Mouse (Mus musculus) heart, embryonic 14.5 days (tissue): ENCODE measurements around the gene Elovl6. TPM values are rescaled to one million over a fixed set of nuclear protein-coding genes. Genes with fewer than 3 reads are reported as not detected.

ENCODE experiments used
- ATAC-seq: fragments of 200-750 bp; cut with Nextera tagmentation; 2 replicates; pipeline ENCODE4 v1.8.0; 2017; ENCODE audit warnings: low read depth, moderate TSS enrichment; ENCODE audit not compliant: insufficient number of reproducible peaks, insufficient read depth, low FRiP score
- H3K27ac ChIP-seq, 2 experiments: fragments of 200-500 bp in 1 of 2; fragments of 300-500 bp in 1 of 2; sonication (generic) in 1 of 2; replicated peaks in 1 of 2; 2 replicates each; pipeline ENCODE4 v1.5.1; 2012 to 2014; ENCODE audit warnings: low read depth in 2 of 2, low read length in 2 of 2, control low read depth in 1 of 2, mild to moderate bottlenecking in 1 of 2, mixed read lengths in 1 of 2; ENCODE audit not compliant: control insufficient read depth in 1 of 2, insufficient read depth in 1 of 2
- H3K27me3 ChIP-seq: fragments of 300-500 bp; sonication (generic); 2 replicates; pipeline ENCODE4 v1.6.1; 2014; ENCODE audit warnings: mild to moderate bottlenecking, low read length, control low read depth; ENCODE audit not compliant: control insufficient read depth, insufficient read depth
- H3K36me3 ChIP-seq: fragments of 300-500 bp; sonication (generic); 2 replicates; pipeline ENCODE4 v1.6.1; 2014; ENCODE audit warnings: mild to moderate bottlenecking, control low read depth, low read length, mixed read lengths; ENCODE audit not compliant: control insufficient read depth, insufficient read depth
- H3K4me1 ChIP-seq, 2 experiments: fragments of 200-500 bp in 1 of 2; fragments of 300-500 bp in 1 of 2; sonication (generic) in 1 of 2; 2 replicates each; pipeline ENCODE4 v1.6.1; 2012 to 2014; ENCODE audit warnings: low read length in 2 of 2, control low read depth in 1 of 2, mixed read lengths in 1 of 2; ENCODE audit not compliant: control insufficient read depth in 2 of 2, insufficient read depth in 2 of 2
- H3K4me2 ChIP-seq: fragments of 300-500 bp; sonication (generic); 2 replicates; pipeline ENCODE4 v1.6.1; 2014; ENCODE audit warnings: mild to moderate bottlenecking, low read length
- H3K4me3 ChIP-seq, 2 experiments: fragments of 200-500 bp in 1 of 2; fragments of 300-500 bp in 1 of 2; sonication (generic) in 1 of 2; 2 replicates each; pipeline ENCODE4 v1.5.1; 2012 to 2014; ENCODE audit warnings: low read length in 2 of 2, mild to moderate bottlenecking in 2 of 2, control low read depth in 1 of 2, low read depth in 1 of 2, moderate library complexity in 1 of 2; ENCODE audit not compliant: control insufficient read depth in 1 of 2, insufficient read depth in 1 of 2
- H3K9ac ChIP-seq: fragments of 300-500 bp; sonication (generic); 2 replicates; pipeline ENCODE4 v1.6.1; 2014; ENCODE audit warnings: mild to moderate bottlenecking, low read length
- H3K9me3 ChIP-seq: fragments of 300-500 bp; sonication (generic); 2 replicates; pipeline ENCODE4 v1.6.1; 2016; ENCODE audit warnings: low read length, control low read depth; ENCODE audit not compliant: control insufficient read depth
- WGBS: fragments of 180-500 bp; shearing (Covaris S2); extraction: QIAGEN DNeasy Blood & Tissue Kit; methylation state at CpG from one replicate; pipeline ENCODE4 v1.1.7; 2014; 5-methylcytosine and 5-hydroxymethylcytosine counted together
- polyA plus RNA-seq: library from polyadenylated mRNA; unstranded; fragments of >200 nt; fragmentation: Nextera tagmentation; extraction: Ambion mirVana; gene quantifications from 2 replicates; pipeline ENCODE4 v1.2.1, GENCODE M21; 2014

Gene Elovl6
- polyA plus RNA-seq, 1 experiment from 2014 or later: 9.8 TPM

- Histone ChIP-seq H3K4me3 (no peak overlapping the region), H3K9me3 (no peaks in the 10 kb centered on the region), H3K36me3 (no peaks in the 10 kb centered on the region), H3K4me1 (peaks cover 9 to 14% of the 10 kb centered on the region in 2 experiments), H3K27ac (no peak overlapping the region), H3K27me3 (no peaks in the 10 kb centered on the region), H3K4me2 (no peak overlapping the region), H3K9ac (no peak overlapping the region)
- ATAC-seq: no peak
- 94% methylated on average over 4 of the region's 4 CpGs for WGBS
Observed at GRCm38 (mm10) chr3:129575086-129575485, 42.9 kb downstream of the Elovl6 start.

- no peak for ATAC-seq
- H3K36me3 ChIP-seq: no peaks in the 10 kb centered on the region
- no peak overlapping the region for H3K4me2 ChIP-seq
- no peak overlapping the region for H3K9ac ChIP-seq
- 82% methylated on average over 6 of the region's 6 CpGs for WGBS
- no peaks in the 10 kb centered on the region for H3K9me3 ChIP-seq
- H3K4me1 ChIP-seq: peaks cover 16 to 25% of the 10 kb centered on the region in 2 experiments
- H3K27ac ChIP-seq: no peak overlapping the region
- no peaks in the 10 kb centered on the region for H3K27me3 ChIP-seq
- no peak overlapping the region for H3K4me3 ChIP-seq
Observed at GRCm38 (mm10) chr3:129576522-129576921, 44.4 kb downstream of the Elovl6 start.

GRCm38 (mm10) chr3:129578741-129579475, 46.8 kb downstream of the Elovl6 start:
- Histone ChIP-seq H3K4me2 (no peak overlapping the region), H3K27me3 (no peaks in the 10 kb centered on the region), H3K36me3 (no peaks in the 10 kb centered on the region), H3K27ac (no peak overlapping the region), H3K9ac (no peak overlapping the region), H3K4me3 (no peak overlapping the region), H3K4me1 (peaks cover 11 to 24% of the 10 kb centered on the region in 2 experiments), H3K9me3 (no peaks in the 10 kb centered on the region)
- no peak for ATAC-seq
- WGBS: 77% methylated on average over 11 of the region's 11 CpGs

GRCm38 (mm10) chr3:129581024-129581423, 48.9 kb downstream of the Elovl6 start:
- H3K4me2 ChIP-seq: no peak overlapping the region
- WGBS: 78% methylated on average over 3 of the region's 3 CpGs
- H3K9ac ChIP-seq: no peak overlapping the region
- H3K4me1 ChIP-seq: peaks cover 11 to 23% of the 10 kb centered on the region in 2 experiments
- H3K27me3 ChIP-seq: no peaks in the 10 kb centered on the region
- H3K27ac ChIP-seq: no peak overlapping the region
- no peaks in the 10 kb centered on the region for H3K36me3 ChIP-seq
- no peaks in the 10 kb centered on the region for H3K9me3 ChIP-seq
- no peak overlapping the region for H3K4me3 ChIP-seq
- no peak for ATAC-seq

GRCm38 (mm10) chr3:129582449-129582848, 50.3 kb downstream of the Elovl6 start:
- H3K4me3 ChIP-seq: no peak overlapping the region
- ATAC-seq: no peak
- no peaks in the 10 kb centered on the region for H3K9me3 ChIP-seq
- H3K9ac ChIP-seq: no peak overlapping the region
- no peak overlapping the region for H3K4me2 ChIP-seq
- H3K36me3 ChIP-seq: no peaks in the 10 kb centered on the region
- H3K4me1 ChIP-seq: peaks cover 11 to 23% of the 10 kb centered on the region in 2 experiments
- WGBS: 71% methylated on average over 4 of the region's 4 CpGs
- no peaks in the 10 kb centered on the region for H3K27me3 ChIP-seq
- no peak overlapping the region for H3K27ac ChIP-seq

- ATAC-seq: no peak
- Histone ChIP-seq H3K27me3 (no peaks in the 10 kb centered on the region), H3K4me1 (peaks cover 11 to 23% of the 10 kb centered on the region in 2 experiments), H3K36me3 (no peaks in the 10 kb centered on the region), H3K27ac (no peak overlapping the region), H3K4me3 (no peak overlapping the region), H3K4me2 (no peak overlapping the region), H3K9ac (no peak overlapping the region), H3K9me3 (no peaks in the 10 kb centered on the region)
- WGBS: 95% methylated on average over 5 of the region's 5 CpGs
Observed at GRCm38 (mm10) chr3:129583290-129583689, 51.1 kb downstream of the Elovl6 start.

- Histone ChIP-seq H3K4me1 (peaks cover 19 to 24% of the 10 kb centered on the region in 2 experiments), H3K9ac (no peak overlapping the region), H3K4me2 (no peak overlapping the region), H3K36me3 (no peaks in the 10 kb centered on the region), H3K27ac (no peak overlapping the region), H3K4me3 (no peak overlapping the region), H3K9me3 (no peaks in the 10 kb centered on the region), H3K27me3 (no peaks in the 10 kb centered on the region)
- ATAC-seq: no peak
- 77% methylated on average over 8 of the region's 8 CpGs for WGBS
Observed at GRCm38 (mm10) chr3:129587916-129588315, 55.8 kb downstream of the Elovl6 start.

- no peak for ATAC-seq
- H3K9me3 ChIP-seq: no peaks in the 10 kb centered on the region
- no peak overlapping the region for H3K9ac ChIP-seq
- no peak overlapping the region for H3K4me3 ChIP-seq
- no peaks in the 10 kb centered on the region for H3K27me3 ChIP-seq
- WGBS: 47% methylated on average over 3 of the region's 3 CpGs
- H3K36me3 ChIP-seq: no peaks in the 10 kb centered on the region
- H3K4me2 ChIP-seq: no peak overlapping the region
- H3K4me1 ChIP-seq: peaks cover 22 to 28% of the 10 kb centered on the region in 2 experiments
- no peak overlapping the region for H3K27ac ChIP-seq
Observed at GRCm38 (mm10) chr3:129588753-129589152, 56.6 kb downstream of the Elovl6 start.
